Mouse (Mus musculus) embryo, embryonic 10.5 days (tissue): ENCODE results near the gene Ifit1bl1.
"Not testable (repeated sequence)": the region's sequence is repeated elsewhere in the genome, so short reads cannot be mapped to it uniquely, and the experiment has no call there.

Experiments used
- DNase-seq: peaks from one replicate; pipeline ENCODE4 v3.0.0-alpha.2; 2015; ENCODE audit warnings: low spot score

The Ifit1bl1 gene

GRCm38 (mm10) chr19:34601888-34602287 is at the start of gene Ifit1bl1:
Gene Ifit1bl1, minus strand, starts transcription at chr19:34601956.
- not testable (repeated sequence) for DNase-seq

GRCm38 (mm10) chr19:34650997-34651396 is 49.2 kb upstream of the Ifit1bl1 start:
- DNase-seq: no peak

GRCm38 (mm10) chr19:34650276-34650675 is 48.5 kb upstream of the Ifit1bl1 start:
- DNase-seq: no peak

- not testable (repeated sequence) for DNase-seq
Observed at GRCm38 (mm10) chr19:34647630-34648029, 45.9 kb upstream of the Ifit1bl1 start.

- DNase-seq: no peak
Observed at GRCm38 (mm10) chr19:34642616-34643015, 40.9 kb upstream of the Ifit1bl1 start.

GRCm38 (mm10) chr19:34640623-34641022 is 38.9 kb upstream of the Ifit1bl1 start, which contains the start of the genes Ifit1bl2 and Ifit1:
Gene Ifit1bl2, minus strand, starts transcription at chr19:34640743.
Gene Ifit1, plus strand, starts transcription at chr19:34640871.
- DNase-seq: no peak

GRCm38 (mm10) chr19:34636933-34637557 is 35.3 kb upstream of the Ifit1bl1 start:
- DNase-seq: peak; percentile 80

GRCm38 (mm10) chr19:34633484-34633883 is 31.7 kb upstream of the Ifit1bl1 start:
- DNase-seq: no peak

- DNase-seq: no peak
Observed at GRCm38 (mm10) chr19:34631487-34631886, 29.7 kb upstream of the Ifit1bl1 start.

GRCm38 (mm10) chr19:34627496-34627895 is 25.7 kb upstream of the Ifit1bl1 start:
- no peak for DNase-seq

GRCm38 (mm10) chr19:34624663-34625062 is 22.9 kb upstream of the Ifit1bl1 start:
- no peak for DNase-seq

GRCm38 (mm10) chr19:34623781-34624180 is 22.0 kb upstream of the Ifit1bl1 start:
- DNase-seq: no peak

GRCm38 (mm10) chr19:34620871-34621270 is 19.1 kb upstream of the Ifit1bl1 start:
- DNase-seq: no peak

- not testable (repeated sequence) for DNase-seq
Observed at GRCm38 (mm10) chr19:34612243-34613001, 10.7 kb upstream of the Ifit1bl1 start.

- DNase-seq: not testable (repeated sequence)
Observed at GRCm38 (mm10) chr19:34610118-34610517, 8.4 kb upstream of the Ifit1bl1 start.

GRCm38 (mm10) chr19:34607237-34608051 is 5.7 kb upstream of the Ifit1bl1 start, which contains the start of gene Ifit3b:
Gene Ifit3b, plus strand, starts transcription at chr19:34607970.
- not testable (repeated sequence) for DNase-seq

- no peak for DNase-seq
Observed at GRCm38 (mm10) chr19:34605472-34605871, 3.7 kb upstream of the Ifit1bl1 start.

GRCm38 (mm10) chr19:34599250-34599649 is 2.5 kb downstream of the Ifit1bl1 start:
- not testable (repeated sequence) for DNase-seq

- no peak for DNase-seq
Observed at GRCm38 (mm10) chr19:34598341-34598740, 3.4 kb downstream of the Ifit1bl1 start.

GRCm38 (mm10) chr19:34596811-34597210 is 4.9 kb downstream of the Ifit1bl1 start:
- no peak for DNase-seq

- not testable (repeated sequence) for DNase-seq
Observed at GRCm38 (mm10) chr19:34594523-34594922, 7.2 kb downstream of the Ifit1bl1 start.

- DNase-seq: no peak
Observed at GRCm38 (mm10) chr19:34593456-34593855, 8.3 kb downstream of the Ifit1bl1 start.
